Mouse (Mus musculus) intestine, embryonic 16.5 days (tissue): ENCODE data around the gene Ppp6r1. TPM values are rescaled to one million over a fixed set of nuclear protein-coding genes. Genes with fewer than 3 reads are reported as not detected.
"Not testable (repeated sequence)": the region's sequence is repeated elsewhere in the genome, so short reads cannot be mapped to it uniquely, and the experiment has no call there.

Source experiments
- ATAC-seq: fragments of 200-750 bp; cut with Nextera tagmentation; 2 replicates; pipeline ENCODE4 v1.8.0; 2017; ENCODE audit warnings: moderate TSS enrichment, moderate library complexity
- H3K27ac ChIP-seq: fragments of 300-500 bp; sonication (generic); 2 replicates; pipeline ENCODE4 v1.5.1; 2014; ENCODE audit warnings: mild to moderate bottlenecking, low read length
- H3K27me3 ChIP-seq: fragments of 300-500 bp; sonication (generic); replicated peaks from 2 replicates; pipeline ENCODE4 v1.6.1; 2014; ENCODE audit warnings: low read length, control low read depth, mixed read lengths; ENCODE audit not compliant: control insufficient read depth, insufficient read depth
- H3K36me3 ChIP-seq: fragments of 300-500 bp; sonication (generic); 2 replicates; pipeline ENCODE4 v1.6.1; 2014; ENCODE audit warnings: low read length, control low read depth; ENCODE audit not compliant: control insufficient read depth, insufficient read depth
- H3K4me1 ChIP-seq: fragments of 300-500 bp; sonication (generic); 2 replicates; pipeline ENCODE4 v1.6.1; 2014; ENCODE audit warnings: low read length, control low read depth, mixed read lengths; ENCODE audit not compliant: control insufficient read depth, insufficient read depth
- H3K4me2 ChIP-seq: fragments of 300-500 bp; sonication (generic); 2 replicates; pipeline ENCODE4 v1.6.1; 2014; ENCODE audit warnings: low read depth, low read length, control low read depth
- H3K4me3 ChIP-seq: fragments of 300-500 bp; sonication (generic); 2 replicates; pipeline ENCODE4 v1.5.1; 2014; ENCODE audit warnings: mild to moderate bottlenecking, low read length
- H3K9ac ChIP-seq: fragments of 300-500 bp; sonication (generic); 2 replicates; pipeline ENCODE4 v1.6.1; 2014; ENCODE audit warnings: low read depth, low read length
- H3K9me3 ChIP-seq: fragments of 300-500 bp; sonication (generic); 2 replicates; pipeline ENCODE4 v1.6.1; 2016; ENCODE audit warnings: low read length, control low read depth; ENCODE audit not compliant: control insufficient read depth
- WGBS: fragments of 180-500 bp; shearing (Covaris S2); extraction: QIAGEN DNeasy Blood & Tissue Kit; methylation state at CpG from one replicate; pipeline ENCODE4 v1.1.7; 2014; 5-methylcytosine and 5-hydroxymethylcytosine counted together
- polyA plus RNA-seq: library from polyadenylated mRNA; unstranded; fragments of >200 nt; fragmentation: Nextera tagmentation; extraction: Ambion mirVana; gene quantifications from 2 replicates; pipeline ENCODE4 v1.2.1, GENCODE M21; 2015

Gene Ppp6r1
- polyA plus RNA-seq, 1 experiment from 2014 or later = 2.9 TPM

DNA sequence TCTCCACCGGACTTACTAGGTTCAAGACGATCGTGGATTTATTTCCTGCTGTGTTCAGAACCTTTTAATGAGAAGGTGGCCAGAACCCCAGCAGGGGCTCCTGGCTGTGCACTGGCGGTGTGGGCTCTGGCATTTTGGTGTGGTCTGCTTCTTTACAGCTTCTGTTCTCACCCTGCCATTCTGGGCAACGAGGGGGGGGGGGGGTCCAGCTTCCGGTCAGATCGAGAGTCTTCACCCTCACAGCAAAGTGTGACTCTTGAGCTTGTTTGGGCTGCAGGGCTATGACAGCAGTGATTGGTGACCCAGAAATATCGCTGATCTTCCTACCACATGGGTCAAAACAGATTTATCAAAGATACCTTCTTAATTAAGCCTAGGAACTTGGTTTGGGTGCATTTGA lies 46.4 kb downstream of the Ppp6r1 start:
- Histone ChIP-seq H3K27me3 (no peaks in the 10 kb centered on the region), H3K36me3 (no peaks in the 10 kb centered on the region), H3K9me3 (no peaks in the 10 kb centered on the region), H3K4me2 (no peak overlapping the region), H3K4me3 (no peak overlapping the region), H3K27ac (no peak overlapping the region), H3K9ac (no peak overlapping the region), H3K4me1 (no peaks in the 10 kb centered on the region)
- ATAC-seq = no peak
- 65% methylated on average over 8 of the region's 8 CpGs for WGBS

DNA sequence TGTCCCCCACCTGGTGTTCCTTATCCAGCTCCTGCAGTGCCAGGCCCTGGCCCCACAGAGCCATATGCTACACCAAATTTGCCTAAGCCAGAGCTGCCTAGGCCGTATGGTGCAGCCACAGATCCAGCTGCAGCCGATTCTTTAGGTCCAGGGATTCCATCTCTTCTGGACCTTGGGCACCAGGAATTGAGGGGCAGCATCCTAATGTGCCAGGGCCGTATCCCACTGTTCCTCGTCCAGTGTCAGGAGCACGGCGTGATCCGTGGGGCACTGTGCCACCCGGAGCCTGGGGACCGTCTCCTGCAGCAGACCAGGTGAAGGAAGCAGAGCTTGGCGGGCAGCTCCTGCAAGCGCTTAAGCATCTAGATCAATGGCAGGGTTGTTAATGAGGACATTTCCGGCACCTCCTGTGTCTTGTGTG lies 46.9 kb downstream of the Ppp6r1 start:
- no peak overlapping the region for H3K27ac ChIP-seq
- H3K9ac ChIP-seq = no peak overlapping the region
- H3K9me3 ChIP-seq = no peaks in the 10 kb centered on the region
- 79% methylated on average over 12 of the region's 12 CpGs for WGBS
- H3K4me2 ChIP-seq = no peak overlapping the region
- H3K27me3 ChIP-seq = no peaks in the 10 kb centered on the region
- no peaks in the 10 kb centered on the region for H3K4me1 ChIP-seq
- ATAC-seq = no peak
- H3K4me3 ChIP-seq = no peak overlapping the region
- H3K36me3 ChIP-seq = no peaks in the 10 kb centered on the region

DNA sequence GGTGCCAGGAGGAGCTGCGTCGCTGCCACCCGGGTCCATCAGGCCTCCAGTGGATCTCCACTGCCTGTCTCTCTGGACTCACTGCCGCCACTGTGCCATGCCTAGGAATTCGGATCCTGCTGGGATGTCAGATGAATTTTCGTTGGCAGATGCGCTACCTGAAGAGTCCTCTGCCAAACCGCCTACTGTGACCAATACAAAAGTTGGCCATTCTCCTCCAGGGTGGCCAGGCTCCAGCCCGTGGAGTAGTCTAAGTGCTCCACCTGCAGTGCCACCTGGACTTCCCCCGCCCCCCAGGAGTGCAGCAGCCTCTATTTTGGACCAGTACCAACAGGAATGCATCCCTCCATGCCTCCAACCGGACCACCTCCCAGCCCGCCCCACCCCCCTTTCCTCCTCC lies 47.3 kb downstream of the Ppp6r1 start:
- 79% methylated on average over 12 of the region's 12 CpGs for WGBS
- no peaks in the 10 kb centered on the region for H3K36me3 ChIP-seq

DNA sequence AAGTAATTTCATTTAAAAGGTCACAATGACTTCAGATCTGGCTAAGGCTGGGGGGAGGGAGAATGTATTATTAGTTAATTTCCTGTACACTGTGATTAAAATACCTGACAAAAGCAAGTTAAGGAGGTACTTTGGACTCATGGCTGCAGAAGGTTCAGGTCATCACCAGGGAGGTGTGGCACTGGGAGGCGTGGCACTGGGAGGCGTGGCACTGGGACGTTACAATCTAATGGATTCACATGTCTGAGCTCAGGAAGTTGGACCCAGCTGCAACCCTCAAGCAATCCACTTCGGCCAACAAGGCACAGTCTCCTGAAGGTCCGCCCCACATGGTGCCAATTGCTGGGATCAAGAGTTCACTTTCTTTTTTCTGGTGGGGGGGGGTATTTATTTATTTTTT lies 50.8 kb downstream of the Ppp6r1 start:
- Histone ChIP-seq H3K9ac (no peak overlapping the region), H3K4me2 (no peak overlapping the region), H3K36me3 (no peaks in the 10 kb centered on the region), H3K4me1 (no peaks in the 10 kb centered on the region), H3K27ac (no peak overlapping the region), H3K4me3 (no peak overlapping the region), H3K9me3 (no peaks in the 10 kb centered on the region), H3K27me3 (no peaks in the 10 kb centered on the region)
- 47% methylated on average over 5 of the region's 5 CpGs for WGBS
- peak; percentile 89 for ATAC-seq

More for the DNA sequence above, 47.3 kb downstream of the Ppp6r1 start:
- no peak for ATAC-seq
- Histone ChIP-seq H3K27ac (no peak overlapping the region), H3K4me2 (no peak overlapping the region), H3K4me3 (no peak overlapping the region), H3K4me1 (no peaks in the 10 kb centered on the region), H3K9ac (no peak overlapping the region), H3K9me3 (no peaks in the 10 kb centered on the region), H3K27me3 (no peaks in the 10 kb centered on the region)

DNA sequence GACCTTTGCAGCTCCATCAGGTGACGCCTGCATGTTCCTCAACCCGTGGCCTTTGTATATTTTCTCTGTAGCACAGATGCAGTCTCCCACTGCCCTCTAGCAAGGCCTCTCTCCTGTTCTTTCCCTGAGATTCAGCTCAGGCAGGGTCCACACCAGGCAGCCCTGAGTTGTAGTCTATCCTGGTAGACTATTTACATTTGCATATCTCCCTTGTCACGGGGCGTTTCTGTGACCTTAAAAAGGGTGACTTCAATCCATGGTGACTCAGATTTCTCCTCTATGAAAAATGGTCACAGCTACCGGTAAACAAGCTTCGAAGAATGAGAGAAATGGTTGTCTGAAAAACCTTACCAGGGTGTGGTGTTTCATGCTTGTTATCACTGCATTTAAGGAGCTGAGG lies 54.9 kb downstream of the Ppp6r1 start, which contains the start of gene Ptprh:
Gene Ptprh, minus strand, starts transcription at position 169 of the 400 bp plus-strand sequence.
- Histone ChIP-seq H3K36me3 (no peaks in the 10 kb centered on the region), H3K9me3 (no peaks in the 10 kb centered on the region), H3K4me3 (peak within 1 kb of the TSS; percentile 17), H3K27ac (peak within 1 kb of the TSS; percentile 77), H3K4me2 (peak within 1 kb of the TSS; percentile 30; the same call in 1 of the 2 replicates), H3K9ac (0 out of 2 replicates have a peak within 1 kb of the TSS, but pooled peaks have one; percentile 16), H3K4me1 (0 out of 2 replicates have a peak, but pooled peaks cover 5% of the 10 kb centered on the region), H3K27me3 (no peaks in the 10 kb centered on the region)
- peak; percentile 43 for ATAC-seq
- 57% methylated on average over 6 of the region's 6 CpGs for WGBS

DNA sequence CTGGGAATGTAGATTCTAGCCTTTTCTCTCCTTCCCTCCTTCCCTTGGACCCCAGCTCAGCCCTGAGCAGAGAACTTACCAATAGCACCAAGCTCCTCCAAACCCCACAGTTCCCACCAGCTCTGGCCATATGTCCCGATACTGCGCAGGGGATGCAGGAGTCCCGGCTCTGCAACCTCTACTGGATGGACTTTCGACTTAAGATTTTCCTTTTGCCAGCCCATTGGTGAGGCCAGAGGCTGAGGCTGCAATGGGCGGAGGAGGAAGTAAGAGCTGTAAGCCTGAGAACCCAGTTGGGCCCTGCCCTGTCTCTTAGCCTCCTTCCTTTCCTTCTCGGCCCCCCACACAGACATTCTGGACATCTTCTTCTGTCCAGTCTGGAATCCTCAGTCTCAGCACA lies 55.9 kb downstream of the Ppp6r1 start:
- WGBS = 72% methylated on average over 6 of the region's 6 CpGs
- Histone ChIP-seq H3K4me3 (peak overlapping the region; percentile 17), H3K4me2 (peak overlapping the region; percentile 30), H3K27ac (peak overlapping the region; percentile 77), H3K9me3 (no peaks in the 10 kb centered on the region), H3K27me3 (no peaks in the 10 kb centered on the region), H3K36me3 (no peaks in the 10 kb centered on the region), H3K4me1 (0 out of 2 replicates have a peak, but pooled peaks cover 5% of the 10 kb centered on the region), H3K9ac (0 out of 2 replicates have a peak overlapping the region, but pooled peaks have one; percentile 16)
- peak; percentile 82 for ATAC-seq

DNA sequence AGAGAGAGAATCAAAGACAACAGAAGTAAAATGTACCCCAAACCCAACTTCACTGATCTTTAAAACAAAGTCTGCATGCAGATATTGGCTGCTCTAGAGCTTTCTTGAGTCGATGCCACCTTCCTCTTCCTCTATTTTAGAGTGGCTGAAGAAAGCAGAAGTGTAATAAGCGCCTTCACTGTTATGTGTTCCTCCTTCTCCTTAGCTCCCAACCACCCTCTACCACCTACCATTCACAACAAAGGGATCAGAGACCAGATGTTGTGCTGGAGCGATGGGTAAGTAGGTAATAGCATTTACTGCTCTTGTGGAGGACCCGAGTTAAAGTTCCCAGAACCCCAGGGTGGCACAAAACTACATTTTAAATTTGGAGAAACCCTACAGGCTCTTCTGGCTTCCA lies 61.8 kb downstream of the Ppp6r1 start:
- not testable (repeated sequence) for H3K9me3 ChIP-seq, H3K4me1 ChIP-seq, ATAC-seq, H3K36me3 ChIP-seq, H3K4me3 ChIP-seq, H3K9ac ChIP-seq, H3K27ac ChIP-seq, H3K4me2 ChIP-seq, H3K27me3 ChIP-seq
- WGBS = 72% methylated on average over 4 of the region's 4 CpGs

Other genes starting within 250 kb of the Ppp6r1 start
- gene Rdh13, start 213.4 kb downstream of the Ppp6r1 start, polyA plus RNA-seq = 27.3 and 28.7 TPM in 2 replicates
- gene Eps8l1, start 198.3 kb downstream of the Ppp6r1 start, polyA plus RNA-seq = 4.0 and 4.1 TPM in 2 replicates
- 17.0 and 17.3 TPM in 2 replicates for gene Ppp1r12c, start 157.3 kb downstream of the Ppp6r1 start, polyA plus RNA-seq
- gene Tnnt1, start 142.6 kb downstream of the Ppp6r1 start, polyA plus RNA-seq = 23.0 and 23.2 TPM in 2 replicates
- gene Tnni3, start 134.8 kb downstream of the Ppp6r1 start, polyA plus RNA-seq = 1.6 TPM in 2 replicates
- gene Dnaaf3, start 126.6 kb downstream of the Ppp6r1 start, polyA plus RNA-seq = 1.1 and 1.3 TPM in 2 replicates
- 5.9 and 6.8 TPM in 2 replicates for gene Syt5, start 111.5 kb downstream of the Ppp6r1 start, polyA plus RNA-seq
- gene Ptprh, start 55.0 kb downstream of the Ppp6r1 start, polyA plus RNA-seq = 3.0 and 4.7 TPM in 2 replicates
- gene Tmem86b, start 27.6 kb downstream of the Ppp6r1 start, polyA plus RNA-seq = 16.3 and 23.2 TPM in 2 replicates
- gene Hspbp1, start 26.0 kb upstream of the Ppp6r1 start, polyA plus RNA-seq = 84.9 and 95.4 TPM in 2 replicates
- 0.86 and 1.4 TPM in 2 replicates for gene Brsk1, start 31.6 kb upstream of the Ppp6r1 start, polyA plus RNA-seq
- gene Tmem150b, start 66.2 kb upstream of the Ppp6r1 start, polyA plus RNA-seq = 4.4 and 5.4 TPM in 2 replicates
- gene Kmt5c, start 81.1 kb upstream of the Ppp6r1 start, polyA plus RNA-seq = 66.7 and 76.0 TPM in 2 replicates
- gene Cox6b2, start 94.1 kb upstream of the Ppp6r1 start, polyA plus RNA-seq = 38.1 and 50.6 TPM in 2 replicates
- not detected in 2 replicates for gene Fam71e2, start 112.3 kb upstream of the Ppp6r1 start, polyA plus RNA-seq
- gene Il11, start 123.8 kb upstream of the Ppp6r1 start, polyA plus RNA-seq = 0.09 TPM in 1 of 2 replicates, not detected in the other
- 0.75 and 1.0 TPM in 2 replicates for gene Tmem190, start 123.9 kb upstream of the Ppp6r1 start, polyA plus RNA-seq
- gene Tmem238, start 130.6 kb upstream of the Ppp6r1 start, polyA plus RNA-seq = 32.8 and 35.9 TPM in 2 replicates
- gene Rpl28, start 133.9 kb upstream of the Ppp6r1 start, polyA plus RNA-seq = 320 and 345 TPM in 2 replicates
- gene Ube2s, start 153.6 kb upstream of the Ppp6r1 start, polyA plus RNA-seq = 238 and 256 TPM in 2 replicates
- 0.12 and 0.15 TPM in 2 replicates for gene Shisa7, start 185.7 kb upstream of the Ppp6r1 start, polyA plus RNA-seq
- 17.8 and 22.9 TPM in 2 replicates for gene Isoc2b, start 211.2 kb upstream of the Ppp6r1 start, polyA plus RNA-seq
- 1.4 TPM in 2 replicates for gene Isoc2a, start 218.1 kb upstream of the Ppp6r1 start, polyA plus RNA-seq
- not detected in 2 replicates for gene Gm36210, start 247.5 kb upstream of the Ppp6r1 start, polyA plus RNA-seq